Mouse (Mus musculus): Measurements from ENCODE around the gene Lca5l.

Lca5l gene

GRCm38 (mm10) chr16:96191531-96192506 lies at the start of gene Lca5l:
TSS of gene Lca5l (minus strand) at chr16:96192271.
- DNase-seq: peak; percentile 100

- no peak for DNase-seq
Measured at GRCm38 (mm10) chr16:96235366-96235970, 43.4 kb upstream of the Lca5l start, which contains the start of gene B3galt5. TSS of gene B3galt5 (plus strand) at chr16:96235801.

DNA sequence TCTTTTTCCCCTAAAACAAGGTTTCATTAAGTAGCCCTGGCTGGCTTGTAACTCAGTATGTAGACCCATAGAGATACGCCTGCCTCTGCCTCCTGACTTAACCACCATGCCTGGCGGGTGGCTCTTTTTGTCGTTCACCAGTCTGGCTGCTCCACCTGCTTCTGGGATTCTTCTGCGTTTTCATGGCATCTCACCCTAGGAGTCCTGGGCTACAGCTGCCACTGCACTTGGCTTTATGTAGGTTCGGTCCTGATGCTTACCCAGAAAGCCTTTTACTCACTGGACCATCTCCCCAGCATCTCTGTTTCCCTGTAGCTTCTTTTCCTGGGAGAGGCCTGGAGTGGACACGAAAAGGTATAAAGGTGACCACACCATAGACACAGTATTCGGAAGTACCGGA lies 41.9 kb upstream of the Lca5l start:
- no peak for DNase-seq

GRCm38 (mm10) chr16:96231974-96232373 lies 39.9 kb upstream of the Lca5l start:
- DNase-seq: no peak

DNA sequence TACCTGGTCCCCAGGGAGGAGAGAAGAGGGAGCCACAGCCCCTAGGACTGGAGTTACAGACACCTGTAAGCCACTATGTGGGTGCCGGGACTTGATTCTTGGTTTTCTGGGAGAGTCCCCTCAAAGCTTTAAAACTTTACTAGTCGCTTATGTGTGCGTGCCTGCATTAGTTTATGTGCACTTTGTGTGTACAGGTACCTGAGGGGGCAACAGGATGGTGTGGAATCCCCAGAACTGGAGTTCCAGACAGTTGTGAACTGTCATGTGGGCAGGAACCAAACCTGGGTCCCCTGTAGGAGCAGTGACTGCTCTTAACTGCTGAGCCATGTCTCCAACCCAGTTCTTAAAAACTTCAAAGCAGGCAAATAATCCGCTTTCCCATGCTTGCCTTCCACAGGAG lies 39.2 kb upstream of the Lca5l start:
- DNase-seq: no peak

DNA sequence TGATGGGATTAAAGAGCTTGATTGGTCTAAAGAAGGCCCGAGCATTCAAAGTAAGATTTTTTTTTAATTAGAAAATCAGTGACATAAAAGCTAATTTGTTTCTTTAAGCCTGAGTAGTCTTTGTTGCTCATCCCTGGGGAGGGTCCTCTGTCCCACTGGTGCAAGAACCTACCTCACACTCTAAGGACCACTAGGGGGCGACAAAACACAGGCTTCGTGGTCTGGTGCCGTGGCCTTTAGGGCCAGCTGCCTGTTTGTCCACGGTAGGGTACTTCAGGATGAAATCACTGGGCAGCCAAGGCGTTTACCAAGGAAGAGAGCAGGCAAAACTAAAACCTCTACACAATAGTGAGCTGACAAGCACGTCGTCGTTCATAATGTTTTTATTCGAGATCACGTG lies 38.3 kb upstream of the Lca5l start:
- DNase-seq: peak; percentile 80 to 86

- DNase-seq: no peak
Measured at GRCm38 (mm10) chr16:96229044-96229555, 37.0 kb upstream of the Lca5l start.

GRCm38 (mm10) chr16:96228438-96228837 lies 36.4 kb upstream of the Lca5l start:
- DNase-seq: no peak

- DNase-seq: no peak
Measured at GRCm38 (mm10) chr16:96222452-96222851, 30.4 kb upstream of the Lca5l start.

DNA sequence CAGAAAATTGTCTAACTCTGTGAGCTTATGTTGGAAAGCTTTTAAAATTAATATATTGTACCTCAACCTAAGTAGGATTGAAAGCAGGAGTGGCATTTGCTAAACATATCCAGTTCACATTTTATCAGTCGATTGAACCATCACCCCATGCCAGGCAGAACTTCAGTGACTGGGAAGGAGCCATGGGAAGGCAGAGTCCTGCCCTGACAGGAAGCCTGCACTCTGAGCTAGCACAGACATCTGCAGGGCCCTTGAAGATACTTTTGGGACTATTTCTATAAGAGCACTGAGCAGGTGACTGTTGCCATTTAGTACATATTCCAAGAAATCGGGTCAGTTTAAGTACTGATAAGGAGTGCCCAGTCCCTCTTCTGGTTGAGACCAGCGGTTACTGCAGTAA lies 29.9 kb upstream of the Lca5l start:
- DNase-seq: no peak

DNA sequence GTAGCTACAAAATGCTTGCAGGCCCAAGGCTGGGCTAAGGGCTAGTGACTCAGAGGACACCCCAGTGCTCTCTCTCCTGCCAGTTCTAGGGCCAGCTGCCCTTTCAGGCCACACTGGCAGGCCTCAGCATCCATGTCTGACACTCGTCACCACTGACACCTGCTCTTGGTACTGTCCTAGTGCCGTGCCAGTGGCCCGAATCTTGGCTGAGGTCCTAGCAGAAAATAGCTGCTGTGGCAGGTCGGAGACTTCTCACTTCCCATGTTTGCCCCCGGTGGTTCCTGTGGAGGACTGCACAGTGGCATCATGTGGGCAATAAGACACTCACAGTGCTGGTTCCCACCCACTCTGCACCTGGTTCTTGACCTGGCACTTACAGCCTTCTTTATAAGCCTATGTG lies 29.4 kb upstream of the Lca5l start:
- DNase-seq: no peak

- no peak for DNase-seq
Measured at GRCm38 (mm10) chr16:96213027-96213426, 21.0 kb upstream of the Lca5l start.

DNA sequence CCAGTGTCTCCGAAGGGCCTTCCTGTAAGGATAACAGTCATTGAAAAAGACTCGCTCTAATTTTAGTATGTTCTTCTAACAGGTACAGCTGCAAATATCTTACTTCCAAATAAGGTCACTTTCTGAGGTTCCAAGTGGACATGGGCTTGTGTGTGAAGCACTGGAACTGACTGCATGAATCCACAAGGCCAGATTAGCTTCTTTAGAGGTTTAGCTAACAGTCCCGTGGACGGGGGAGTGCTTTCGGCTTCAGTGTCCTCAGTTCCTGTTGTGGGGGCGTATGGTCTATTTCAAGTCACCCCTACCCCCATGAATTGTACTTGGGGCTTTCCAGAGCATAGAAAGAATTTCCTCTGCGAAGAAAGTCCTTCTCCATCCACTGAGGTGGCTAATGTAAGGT lies 18.8 kb upstream of the Lca5l start:
- no peak for DNase-seq

GRCm38 (mm10) chr16:96209789-96210188 lies 17.7 kb upstream of the Lca5l start:
- no peak for DNase-seq

GRCm38 (mm10) chr16:96201485-96202232 lies 9.6 kb upstream of the Lca5l start:
- no peak for DNase-seq

DNA sequence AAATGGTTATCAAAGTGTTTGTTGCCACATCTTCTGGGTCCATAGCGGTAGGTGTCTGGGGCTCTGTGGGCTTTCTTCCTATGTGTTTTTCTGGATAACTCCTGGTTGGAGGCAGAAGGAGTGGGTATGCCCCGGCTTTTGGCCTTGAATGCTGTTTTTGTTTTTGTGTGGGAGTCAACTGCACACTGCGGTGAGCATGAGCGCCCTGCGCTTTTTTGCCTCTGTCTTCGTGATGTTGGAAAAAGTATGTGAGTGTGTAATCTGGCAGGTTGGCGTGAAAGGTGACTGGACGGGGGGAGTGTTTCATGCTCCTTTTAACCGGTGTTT lies 8.6 kb upstream of the Lca5l start:
- DNase-seq: no peak

- DNase-seq: peak; percentile 74 to 85
Measured at GRCm38 (mm10) chr16:96199913-96200701, 8.0 kb upstream of the Lca5l start, which contains the start of gene Sh3bgr. TSS of gene Sh3bgr (plus strand) at chr16:96200450.

DNA sequence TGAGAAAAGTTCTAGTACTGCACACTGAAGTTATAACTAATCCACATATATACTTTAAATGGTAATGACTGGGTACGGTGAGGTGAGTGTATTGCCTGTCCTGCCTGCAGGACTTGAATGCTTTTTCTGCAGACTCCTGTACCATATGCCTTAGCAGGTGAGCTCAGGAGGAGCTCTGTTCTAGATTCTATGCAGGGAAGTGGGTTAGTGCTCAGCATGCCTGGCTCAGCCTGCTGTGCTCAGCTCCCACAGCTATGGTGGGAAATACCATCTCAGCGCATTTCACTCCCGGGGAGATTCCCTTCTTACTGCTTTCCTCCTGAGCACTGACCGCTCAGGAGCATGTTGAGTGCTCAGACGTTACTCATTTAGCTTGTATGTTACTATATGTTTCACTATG lies 4.5 kb downstream of the Lca5l start:
- no peak for DNase-seq

GRCm38 (mm10) chr16:96179156-96179555 lies 12.9 kb downstream of the Lca5l start:
- DNase-seq: no peak

DNA sequence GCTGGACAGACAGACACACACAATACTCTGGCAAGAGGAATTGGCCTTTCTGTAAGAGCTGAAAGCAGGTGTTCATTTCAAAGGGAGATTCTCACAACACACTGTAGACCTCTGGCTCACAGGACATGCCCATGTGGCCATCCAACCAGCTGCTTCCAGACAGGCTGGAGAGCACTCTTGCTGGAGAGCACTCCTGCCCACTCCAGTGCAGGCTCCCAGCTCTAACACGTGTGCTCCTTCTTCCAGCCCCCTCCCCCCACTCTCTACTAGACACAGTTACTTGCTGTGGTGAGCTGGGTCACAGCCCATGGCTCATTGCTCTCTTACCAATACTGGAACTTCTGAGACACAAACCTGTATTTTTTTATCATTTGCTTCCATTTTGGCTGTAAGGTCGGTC lies 16.7 kb downstream of the Lca5l start:
- DNase-seq: peak in 1 of 2 experiments; percentile 33

- DNase-seq: no peak
Measured at GRCm38 (mm10) chr16:96173648-96174047, 18.4 kb downstream of the Lca5l start.

DNA sequence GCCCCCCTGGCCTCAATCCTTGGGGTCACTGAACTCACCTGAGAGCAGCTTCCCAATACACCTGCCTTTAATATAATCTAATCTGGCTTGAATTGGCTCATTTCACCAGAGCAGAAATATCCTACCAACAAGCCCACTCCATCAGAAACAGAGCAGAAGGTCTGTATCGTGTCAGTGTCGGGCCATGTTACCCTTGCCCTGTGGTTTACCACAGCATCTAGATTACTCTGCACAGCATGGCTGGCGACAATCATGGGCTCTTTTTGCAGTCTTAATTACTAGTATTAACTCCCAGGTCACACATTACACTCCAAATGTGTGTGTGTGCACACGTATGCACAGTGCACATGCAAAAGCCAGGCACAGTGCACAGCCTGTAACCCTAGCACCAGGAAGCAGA lies 23.2 kb downstream of the Lca5l start:
- DNase-seq: no peak
